Mouse (Mus musculus) frontal cortex, postnatal 25 days (tissue): ENCODE data around the gene Pnpla5.

Experiments used
- DNase-seq, 2 experiments: peaks; one replicate each; pipeline ENCODE4 v3.0.0; 2022; ENCODE audit warnings: low spot score in 2 of 2

Gene Pnpla5

DNA sequence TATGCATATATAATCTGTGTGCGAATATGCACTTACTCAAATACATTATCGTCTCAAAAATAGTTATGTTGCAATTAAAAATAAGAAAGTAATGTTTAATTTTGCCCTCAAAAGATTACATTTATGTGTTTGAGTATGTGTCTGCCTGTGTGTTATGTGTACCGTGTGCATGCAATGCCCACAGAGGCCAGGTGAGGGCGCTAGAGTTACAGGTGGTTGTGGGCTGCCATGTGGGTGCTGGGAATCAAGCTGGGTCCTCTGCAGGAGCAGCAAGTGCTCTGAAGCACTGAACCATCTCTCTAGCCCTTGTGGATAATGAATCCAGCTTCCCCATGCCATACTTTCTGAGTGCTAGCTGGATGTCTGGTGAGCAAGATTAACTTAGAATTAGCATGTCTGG, 57.3 kb downstream of the Pnpla5 start:
- DNase-seq, result no peak

DNA sequence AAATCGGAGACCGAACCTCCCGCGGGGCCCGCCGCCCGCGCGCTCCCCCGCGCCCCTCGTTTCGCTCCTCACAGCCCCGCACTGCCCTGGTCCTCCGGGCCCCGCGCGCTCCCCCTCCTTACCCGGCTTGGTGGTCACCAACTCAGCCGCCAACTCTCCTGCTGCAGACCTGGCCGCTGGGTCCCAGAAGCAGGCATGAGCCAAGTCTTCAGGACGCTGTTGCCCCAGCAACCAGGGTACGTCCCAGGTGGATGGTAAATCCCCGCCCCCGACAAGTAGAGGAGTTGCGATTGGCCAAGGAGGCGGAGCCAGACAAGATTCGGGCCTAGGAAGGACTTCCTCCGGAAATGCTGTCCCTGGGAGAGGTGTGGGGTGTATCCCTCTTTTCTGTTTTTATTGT, 57.8 kb downstream of the Pnpla5 start, which contains the start of gene Efcab6:
Gene Efcab6, minus strand, starts transcription at position 240 of the 400 bp plus-strand sequence.
- DNase-seq, result no peak
